Mouse (Mus musculus) embryonic fibroblast, embryonic 13.5 days (primary cell): Measurements from ENCODE around the gene Sipa1l3.

Experiments used
- CTCF ChIP-seq: IDR thresholded peaks from 2 replicates; pipeline ENCODE4 v1.5.1; 2011; ENCODE audit warnings: mild to moderate bottlenecking, control low read depth, low read length, moderate library complexity, borderline replicate concordance; ENCODE audit not compliant: insufficient read depth
- POLR2A ChIP-seq: IDR thresholded peaks from 2 replicates; pipeline ENCODE4 v1.6.1; 2011; ENCODE audit warnings: low read depth, mild to moderate bottlenecking, control low read depth, low read length, moderate library complexity

DNA sequence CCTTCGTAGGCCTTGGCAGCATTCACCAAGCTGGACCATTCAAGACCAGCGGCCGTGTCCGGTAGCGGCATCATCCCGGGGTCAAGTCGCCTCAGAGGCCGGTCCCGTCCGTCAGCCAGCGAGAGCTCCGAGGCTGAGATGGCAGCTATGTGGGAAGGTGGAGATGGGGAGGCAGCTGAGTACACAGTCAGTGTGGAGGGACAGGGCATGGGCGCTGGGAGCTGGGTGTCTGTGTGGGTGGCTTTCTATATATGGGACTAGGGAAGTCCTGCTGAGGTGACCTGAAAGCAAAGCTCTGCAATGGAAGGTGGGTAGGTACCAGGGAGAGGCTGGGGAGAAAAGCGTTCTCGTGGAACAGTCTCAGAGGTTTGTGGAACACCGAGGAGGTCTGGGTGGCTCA lies 189.5 kb downstream of the Sipa1l3 start:
- TF ChIP-seq CTCF (no peak), POLR2A (no peak)
